Mouse (Mus musculus): ENCODE data around the gene Pkd1l2. TPM values are rescaled to one million over a fixed set of nuclear protein-coding genes. Genes with fewer than 3 reads are reported as not detected.

Pkd1l2 gene
- polyA plus RNA-seq, 1 experiment = not detected

- H3K79me3 ChIP-seq (ENCODE audit: low read depth) = no peaks in the 10 kb centered on the region
- peaks cover 8% of the 10 kb centered on the region for H3K79me2 ChIP-seq (ENCODE audit: control insufficient read depth, insufficient read depth)
- H3K4me3 ChIP-seq (ENCODE audit: insufficient read depth, poor library complexity, severe bottlenecking) = no peak overlapping the region
- no peaks in the 10 kb centered on the region for H3K27me3 ChIP-seq (ENCODE audit: control insufficient read depth, insufficient read depth, insufficient read length)
- TF ChIP-seq FOSL1 (IDR thresholded peaks at IDR 0.05; ENCODE audit: insufficient read depth, low read length, poor library complexity, severe bottlenecking) (no peak), USF1 (IDR thresholded peaks at IDR 0.05; ENCODE audit: low read depth) (no peak), CEBPB (IDR thresholded peaks at IDR 0.05; ENCODE audit: low read depth) (no peak)
- peaks cover 12% of the 10 kb centered on the region for H3K36me3 ChIP-seq (ENCODE audit: control insufficient read depth, insufficient read depth)
- H3ac ChIP-seq (ENCODE audit: control insufficient read depth, insufficient read length, low read depth) = no peak overlapping the region
These were observed 130.5 kb downstream of the Pkd1l2 start for GRCm38 (mm10) chr8:116951778-116952177.

GRCm38 (mm10) chr8:116951369-116951768 is 130.9 kb downstream of the Pkd1l2 start:
- Histone ChIP-seq H3ac (ENCODE audit: control insufficient read depth, insufficient read length, low read depth) (no peak overlapping the region), H3K27me3 (ENCODE audit: control insufficient read depth, insufficient read depth, insufficient read length) (no peaks in the 10 kb centered on the region), H3K79me3 (ENCODE audit: low read depth) (no peaks in the 10 kb centered on the region), H3K36me3 (ENCODE audit: control insufficient read depth, insufficient read depth) (peaks cover 8% of the 10 kb centered on the region), H3K4me3 (ENCODE audit: insufficient read depth, poor library complexity, severe bottlenecking) (no peak overlapping the region), H3K79me2 (ENCODE audit: control insufficient read depth, insufficient read depth) (peaks cover 8% of the 10 kb centered on the region)
- TF ChIP-seq MAX (IDR thresholded peaks at IDR 0.05) (no peak), CTCF (IDR thresholded peaks at IDR 0.05; ENCODE audit: control insufficient read depth, insufficient read depth, insufficient read length) (no peak), CEBPB (IDR thresholded peaks at IDR 0.05; ENCODE audit: low read depth) (no peak), FOSL1 (IDR thresholded peaks at IDR 0.05; ENCODE audit: insufficient read depth, low read length, poor library complexity, severe bottlenecking) (no peak), USF1 (IDR thresholded peaks at IDR 0.05; ENCODE audit: low read depth) (no peak), MYOD1 (IDR thresholded peaks at IDR 0.05; ENCODE audit: control insufficient read depth, insufficient read length, low read depth) (no peak), MYOG (IDR thresholded peaks at IDR 0.05; ENCODE audit: control insufficient read depth, extremely low read depth, insufficient read length) (no peak)

DNA sequence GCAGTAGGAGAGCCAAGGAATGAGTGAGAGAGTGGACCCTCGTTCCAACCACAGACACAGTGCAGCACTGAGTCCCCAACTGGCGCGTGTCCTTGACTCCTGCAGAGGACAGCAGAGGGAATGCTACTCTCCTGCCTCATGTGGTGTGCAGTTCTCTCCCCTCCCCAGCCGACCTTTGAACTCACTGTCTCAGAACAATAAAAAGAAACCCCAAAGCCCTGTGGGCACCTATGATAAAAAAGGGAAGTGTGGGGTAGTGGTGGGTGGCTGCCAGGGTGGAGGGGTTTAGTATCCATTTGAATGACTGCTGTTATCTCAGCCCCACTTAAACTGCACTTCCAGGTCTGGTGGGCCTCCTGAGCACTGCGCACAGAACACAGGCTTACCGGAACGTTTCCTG is 134.7 kb downstream of the Pkd1l2 start:
- H3K4me3 ChIP-seq (ENCODE audit: insufficient read depth, poor library complexity, severe bottlenecking) = no peak overlapping the region
- H3K36me3 ChIP-seq (ENCODE audit: control insufficient read depth, insufficient read depth) = no peaks in the 10 kb centered on the region
- TF ChIP-seq CEBPB (IDR thresholded peaks at IDR 0.05; ENCODE audit: low read depth) = no peak
- no peak for TF ChIP-seq CTCF (IDR thresholded peaks at IDR 0.05; ENCODE audit: control insufficient read depth, insufficient read depth, insufficient read length)
- TF ChIP-seq MAX (IDR thresholded peaks at IDR 0.05) = no peak
- no peak for TF ChIP-seq MYOD1 (IDR thresholded peaks at IDR 0.05; ENCODE audit: control insufficient read depth, insufficient read length, low read depth)
- TF ChIP-seq FOSL1 (IDR thresholded peaks at IDR 0.05; ENCODE audit: insufficient read depth, low read length, poor library complexity, severe bottlenecking) = no peak
- no peak for TF ChIP-seq USF1 (IDR thresholded peaks at IDR 0.05; ENCODE audit: low read depth)
- TF ChIP-seq MYOG (IDR thresholded peaks at IDR 0.05; ENCODE audit: control insufficient read depth, extremely low read depth, insufficient read length) = no peak

GRCm38 (mm10) chr8:116946851-116947250 is 135.4 kb downstream of the Pkd1l2 start:
- no peak overlapping the region for H3K4me3 ChIP-seq (ENCODE audit: insufficient read depth, poor library complexity, severe bottlenecking)
- H3K79me2 ChIP-seq (ENCODE audit: control insufficient read depth, insufficient read depth) = peaks cover 19% of the 10 kb centered on the region
- no peaks in the 10 kb centered on the region for H3K79me3 ChIP-seq (ENCODE audit: low read depth)
- H3K36me3 ChIP-seq (ENCODE audit: control insufficient read depth, insufficient read depth) = no peaks in the 10 kb centered on the region
- no peak overlapping the region for H3ac ChIP-seq (ENCODE audit: control insufficient read depth, insufficient read length, low read depth)
- TF ChIP-seq USF1 (IDR thresholded peaks at IDR 0.05; ENCODE audit: low read depth) = no peak
- no peak for TF ChIP-seq MYOG (IDR thresholded peaks at IDR 0.05; ENCODE audit: control insufficient read depth, extremely low read depth, insufficient read length)
- no peak for TF ChIP-seq MYOD1 (IDR thresholded peaks at IDR 0.05; ENCODE audit: control insufficient read depth, insufficient read length, low read depth)
- TF ChIP-seq CEBPB (IDR thresholded peaks at IDR 0.05; ENCODE audit: low read depth) = no peak
- TF ChIP-seq CTCF (IDR thresholded peaks at IDR 0.05; ENCODE audit: control insufficient read depth, insufficient read depth, insufficient read length) = no peak
- H3K27me3 ChIP-seq (ENCODE audit: control insufficient read depth, insufficient read depth, insufficient read length) = no peaks in the 10 kb centered on the region

More for the DNA sequence above, 134.7 kb downstream of the Pkd1l2 start:
- H3K27me3 ChIP-seq (ENCODE audit: control insufficient read depth, insufficient read depth, insufficient read length) = no peaks in the 10 kb centered on the region
- H3ac ChIP-seq (ENCODE audit: control insufficient read depth, insufficient read length, low read depth) = no peak overlapping the region
- peaks cover 19% of the 10 kb centered on the region for H3K79me2 ChIP-seq (ENCODE audit: control insufficient read depth, insufficient read depth)
- no peaks in the 10 kb centered on the region for H3K79me3 ChIP-seq (ENCODE audit: low read depth)

- Histone ChIP-seq H3ac (ENCODE audit: control insufficient read depth, insufficient read length, low read depth) (no peak overlapping the region), H3K79me2 (ENCODE audit: control insufficient read depth, insufficient read depth) (peaks cover 19% of the 10 kb centered on the region), H3K4me3 (ENCODE audit: insufficient read depth, poor library complexity, severe bottlenecking) (no peak overlapping the region), H3K79me3 (ENCODE audit: low read depth) (no peaks in the 10 kb centered on the region), H3K36me3 (ENCODE audit: control insufficient read depth, insufficient read depth) (no peaks in the 10 kb centered on the region), H3K27me3 (ENCODE audit: control insufficient read depth, insufficient read depth, insufficient read length) (no peaks in the 10 kb centered on the region)
- TF ChIP-seq CEBPB (IDR thresholded peaks at IDR 0.05; ENCODE audit: low read depth) (no peak), MYOD1 (IDR thresholded peaks at IDR 0.05; ENCODE audit: control insufficient read depth, insufficient read length, low read depth) (no peak), USF1 (IDR thresholded peaks at IDR 0.05; ENCODE audit: low read depth) (no peak), CTCF (IDR thresholded peaks at IDR 0.05; ENCODE audit: control insufficient read depth, insufficient read depth, insufficient read length) (no peak), FOSL1 (IDR thresholded peaks at IDR 0.05; ENCODE audit: insufficient read depth, low read length, poor library complexity, severe bottlenecking) (no peak), MYOG (IDR thresholded peaks at IDR 0.05; ENCODE audit: control insufficient read depth, extremely low read depth, insufficient read length) (no peak), MAX (IDR thresholded peaks at IDR 0.05) (no peak)
These were observed 135.9 kb downstream of the Pkd1l2 start for GRCm38 (mm10) chr8:116946268-116946838.

Other genes starting within 250 kb of the Pkd1l2 start
- gene Cmc2, start 161.0 kb downstream of the Pkd1l2 start, polyA plus RNA-seq (2012; fragmentation: generic; extraction: Trizol) = 55.1 TPM
- 22.0 TPM for gene Cenpn, start 160.7 kb downstream of the Pkd1l2 start, polyA plus RNA-seq (2012; fragmentation: generic; extraction: Trizol)
- 5.8 TPM for gene Atmin, start 139.1 kb downstream of the Pkd1l2 start, polyA plus RNA-seq (2012; fragmentation: generic; extraction: Trizol)
- gene 1700030J22Rik, start 103.5 kb downstream of the Pkd1l2 start, polyA plus RNA-seq (2012; fragmentation: generic; extraction: Trizol) = 0.69 TPM
- 27.6 TPM for gene Gcsh, start 88.9 kb downstream of the Pkd1l2 start, polyA plus RNA-seq (2012; fragmentation: generic; extraction: Trizol)
- not detected for gene Bco1, start 13.4 kb upstream of the Pkd1l2 start, polyA plus RNA-seq (2012; fragmentation: generic; extraction: Trizol)
- gene Gan, start 75.7 kb upstream of the Pkd1l2 start, polyA plus RNA-seq (2012; fragmentation: generic; extraction: Trizol) = 2.7 TPM
- 17.3 TPM for gene Cmip, start 174.6 kb upstream of the Pkd1l2 start, polyA plus RNA-seq (2012; fragmentation: generic; extraction: Trizol)